Mouse (Mus musculus) kidney, embryonic 15.5 days (tissue): Measurements from ENCODE around the gene Tmem117. TPM values are rescaled to one million over a fixed set of nuclear protein-coding genes. Genes with fewer than 3 reads are reported as not detected.

Experiments used
- ATAC-seq: fragments of 200-750 bp; cut with Nextera tagmentation; replicated peaks from 2 replicates; pipeline ENCODE4 v1.8.0; 2017; ENCODE audit warnings: moderate TSS enrichment; ENCODE audit not compliant: low FRiP score
- H3K27ac ChIP-seq: fragments of 300-500 bp; sonication (generic); 2 replicates; pipeline ENCODE4 v1.5.1; 2015; ENCODE audit warnings: mild to moderate bottlenecking, inconsistent platforms
- H3K27me3 ChIP-seq: fragments of 300-500 bp; sonication (generic); 2 replicates; pipeline ENCODE4 v1.6.1; 2015; ENCODE audit warnings: inconsistent platforms
- H3K36me3 ChIP-seq: fragments of 300-500 bp; sonication (generic); 2 replicates; pipeline ENCODE4 v1.6.1; 2015; ENCODE audit warnings: inconsistent platforms
- H3K4me1 ChIP-seq: fragments of 300-500 bp; sonication (generic); 2 replicates; pipeline ENCODE4 v1.6.1; 2015; ENCODE audit warnings: inconsistent platforms
- H3K4me2 ChIP-seq: fragments of 300-500 bp; sonication (generic); 2 replicates; pipeline ENCODE4 v1.6.1; 2015; ENCODE audit warnings: moderate library complexity, mild to moderate bottlenecking, inconsistent platforms
- H3K4me3 ChIP-seq: fragments of 300-500 bp; sonication (generic); replicated peaks from 2 replicates; pipeline ENCODE4 v1.5.1; 2015; ENCODE audit warnings: mild to moderate bottlenecking, inconsistent platforms
- H3K9ac ChIP-seq: fragments of 300-500 bp; sonication (generic); 2 replicates; pipeline ENCODE4 v1.6.1; 2015; ENCODE audit warnings: mild to moderate bottlenecking, inconsistent platforms
- H3K9me3 ChIP-seq: fragments of 300-500 bp; sonication (generic); replicated peaks from 2 replicates; pipeline ENCODE4 v1.6.1; 2016; ENCODE audit warnings: inconsistent platforms
- whole genome bisulfite sequencing: fragments of 180-500 bp; shearing (Covaris S2); methylation state at CpG from one replicate; pipeline ENCODE4 v1.1.7; 2015; ENCODE audit warnings: mixed read lengths; 5-methylcytosine and 5-hydroxymethylcytosine counted together
- polyA plus RNA-seq: library from polyadenylated mRNA; unstranded; fragments of >200 nt; fragmentation: Nextera tagmentation; extraction: Ambion mirVana; gene quantifications from 2 replicates; pipeline ENCODE4 v1.2.1, GENCODE M21; 2015

Tmem117 gene
- polyA plus RNA-seq, 1 experiment from 2014 or later, result 8.8 TPM

DNA sequence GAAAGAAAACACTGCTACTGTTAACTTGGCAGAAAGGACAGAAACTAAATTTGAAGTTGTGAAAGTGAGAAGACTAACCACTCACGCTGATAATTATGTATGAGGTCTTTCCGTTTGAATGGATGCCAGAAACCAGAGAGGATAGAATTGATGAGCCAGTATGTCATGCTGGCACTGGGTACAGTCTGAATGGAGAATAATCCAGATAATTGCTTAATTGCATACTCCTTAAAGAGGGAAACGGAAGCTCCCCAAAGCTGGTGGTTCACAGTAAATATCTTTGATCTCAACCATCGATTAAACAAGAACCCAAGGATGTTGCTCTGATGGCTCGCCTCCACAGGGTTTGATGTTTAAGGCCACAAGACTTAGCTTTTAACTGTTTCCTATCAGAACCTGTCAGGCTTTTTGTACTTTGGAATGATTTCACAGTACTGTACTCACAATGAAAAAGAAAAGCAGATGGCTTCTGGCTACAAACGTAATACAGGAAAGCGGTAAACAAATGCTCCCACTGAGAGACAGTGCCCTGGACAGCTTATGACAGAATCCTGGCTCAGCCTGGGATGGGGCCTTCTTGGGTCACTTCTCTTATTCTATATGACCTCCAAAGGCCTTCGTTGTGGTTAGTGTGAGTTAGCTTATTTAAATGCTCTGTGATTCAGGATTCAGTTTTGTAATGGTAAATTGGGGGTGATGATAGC lies 376.2 kb downstream of the Tmem117 start:
- Histone ChIP-seq H3K9ac (no peak overlapping the region), H3K36me3 (no peaks in the 10 kb centered on the region), H3K27ac (no peak overlapping the region), H3K4me3 (no peak overlapping the region), H3K9me3 (no peaks in the 10 kb centered on the region), H3K4me1 (no peaks in the 10 kb centered on the region), H3K4me2 (no peak overlapping the region), H3K27me3 (no peaks in the 10 kb centered on the region)
- no peak for ATAC-seq
- 64% methylated on average over 8 of the region's 8 CpGs for WGBS

DNA sequence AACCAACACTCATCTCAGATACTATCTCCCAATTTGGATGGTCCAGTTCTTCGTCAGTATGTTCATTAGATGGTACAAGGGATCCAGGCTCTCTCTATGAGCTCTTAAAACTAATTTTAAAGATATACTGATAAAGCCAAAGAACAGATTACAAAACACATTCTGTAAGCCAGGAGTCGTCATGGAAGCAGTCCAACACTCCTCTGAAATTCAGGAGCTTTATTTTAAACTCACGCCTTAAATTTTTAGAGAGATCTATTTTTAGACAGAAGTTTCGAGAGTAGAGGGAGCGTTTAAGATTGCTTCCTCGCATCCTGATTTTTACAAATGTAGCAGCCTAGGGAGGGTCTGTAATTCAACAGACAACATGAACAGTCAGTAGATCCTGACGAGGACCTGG lies 393.2 kb downstream of the Tmem117 start:
- 69% methylated on average over 7 of the region's 7 CpGs for WGBS

DNA sequence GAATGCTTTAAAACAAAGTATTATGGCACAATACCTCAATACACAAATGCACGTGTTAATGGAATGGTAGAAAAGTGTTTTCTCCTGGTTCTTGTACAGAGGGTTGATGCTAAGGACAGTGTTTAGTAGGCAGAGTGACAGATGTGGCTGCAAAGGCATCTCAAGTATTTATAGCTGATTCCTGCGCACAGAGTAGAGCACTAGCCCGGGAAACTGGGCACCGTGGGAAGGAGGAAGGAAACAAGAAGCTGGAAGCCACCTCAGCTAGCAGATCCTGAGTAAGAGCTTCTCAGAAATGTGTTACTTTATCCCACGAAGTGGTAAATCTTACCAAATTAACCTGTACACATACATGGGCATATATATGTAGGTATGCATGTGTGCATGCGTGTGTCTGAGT lies 395.4 kb downstream of the Tmem117 start:
- H3K9ac ChIP-seq, result no peak overlapping the region
- ATAC-seq, result no peak
- no peak overlapping the region for H3K4me3 ChIP-seq
- no peaks in the 10 kb centered on the region for H3K4me1 ChIP-seq
- no peak overlapping the region for H3K4me2 ChIP-seq
- H3K9me3 ChIP-seq, result no peaks in the 10 kb centered on the region
- no peaks in the 10 kb centered on the region for H3K36me3 ChIP-seq
- H3K27ac ChIP-seq, result no peak overlapping the region
- WGBS, result 60% methylated on average over 6 of the region's 6 CpGs
- no peaks in the 10 kb centered on the region for H3K27me3 ChIP-seq

More for the DNA sequence above, 393.2 kb downstream of the Tmem117 start:
- no peaks in the 10 kb centered on the region for H3K27me3 ChIP-seq
- ATAC-seq, result no peak
- H3K4me3 ChIP-seq, result no peak overlapping the region
- H3K36me3 ChIP-seq, result no peaks in the 10 kb centered on the region
- H3K4me2 ChIP-seq, result no peak overlapping the region
- H3K9me3 ChIP-seq, result no peaks in the 10 kb centered on the region
- H3K4me1 ChIP-seq, result no peaks in the 10 kb centered on the region
- no peak overlapping the region for H3K9ac ChIP-seq
- no peak overlapping the region for H3K27ac ChIP-seq

DNA sequence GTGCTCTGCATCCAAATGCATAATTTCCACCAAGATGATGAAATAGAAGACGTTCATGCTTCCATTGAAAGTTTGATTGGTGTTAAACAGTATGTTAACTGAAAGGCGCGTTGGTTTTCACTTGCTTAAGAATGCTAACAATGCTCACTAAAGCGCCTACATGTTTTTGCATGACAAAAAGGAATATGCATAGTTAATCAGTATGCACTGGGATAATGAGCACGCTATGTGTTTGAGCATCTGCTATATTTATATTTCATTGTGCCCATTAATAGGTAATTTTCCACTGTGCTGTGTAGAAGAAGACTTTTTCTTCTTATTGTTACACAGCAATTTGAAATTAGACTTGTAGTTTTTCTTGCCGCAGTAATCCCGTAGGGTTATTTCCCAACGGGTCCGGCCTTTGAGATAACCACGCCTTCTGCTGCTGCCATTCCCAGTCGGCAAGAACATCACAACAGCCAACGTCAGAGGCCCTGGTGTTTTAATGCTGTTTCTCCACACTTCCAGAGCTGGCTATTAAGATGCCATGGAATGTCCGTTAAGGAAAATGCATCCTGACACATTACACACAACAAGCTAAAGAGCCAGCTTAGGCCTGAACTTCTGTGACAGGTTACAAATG lies 399.9 kb downstream of the Tmem117 start:
- Histone ChIP-seq H3K9me3 (no peaks in the 10 kb centered on the region), H3K4me2 (no peak overlapping the region), H3K4me3 (no peak overlapping the region), H3K36me3 (no peaks in the 10 kb centered on the region), H3K4me1 (no peaks in the 10 kb centered on the region), H3K27me3 (no peaks in the 10 kb centered on the region), H3K27ac (no peak overlapping the region), H3K9ac (no peak overlapping the region)
- WGBS, result 88% methylated on average over 13 of the region's 13 CpGs
- ATAC-seq, result no peak

DNA sequence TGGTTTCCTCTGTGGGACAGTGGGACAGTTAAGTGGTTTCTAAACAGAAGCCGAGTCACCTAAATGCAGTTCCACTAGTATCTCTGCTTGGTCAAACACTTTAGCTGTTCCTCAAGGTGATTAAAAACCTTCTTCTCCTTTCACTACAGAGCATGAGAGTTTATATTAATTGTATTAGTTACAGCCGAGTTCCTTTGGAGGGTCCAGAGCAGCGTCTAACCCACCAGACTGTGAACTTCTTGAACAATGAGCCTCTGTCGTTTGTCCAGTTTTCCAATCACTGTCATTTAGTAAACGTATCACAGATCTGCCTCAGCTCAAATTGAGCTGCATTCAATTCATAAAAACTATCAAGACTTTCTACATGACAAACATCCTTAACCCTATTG lies 400.4 kb downstream of the Tmem117 start:
- Histone ChIP-seq H3K9ac (no peak overlapping the region), H3K27ac (no peak overlapping the region), H3K27me3 (no peaks in the 10 kb centered on the region), H3K4me2 (no peak overlapping the region), H3K4me3 (no peak overlapping the region), H3K9me3 (no peaks in the 10 kb centered on the region), H3K4me1 (no peaks in the 10 kb centered on the region), H3K36me3 (no peaks in the 10 kb centered on the region)
- 61% methylated on average over 5 of the region's 5 CpGs for WGBS
- ATAC-seq, result no peak

DNA sequence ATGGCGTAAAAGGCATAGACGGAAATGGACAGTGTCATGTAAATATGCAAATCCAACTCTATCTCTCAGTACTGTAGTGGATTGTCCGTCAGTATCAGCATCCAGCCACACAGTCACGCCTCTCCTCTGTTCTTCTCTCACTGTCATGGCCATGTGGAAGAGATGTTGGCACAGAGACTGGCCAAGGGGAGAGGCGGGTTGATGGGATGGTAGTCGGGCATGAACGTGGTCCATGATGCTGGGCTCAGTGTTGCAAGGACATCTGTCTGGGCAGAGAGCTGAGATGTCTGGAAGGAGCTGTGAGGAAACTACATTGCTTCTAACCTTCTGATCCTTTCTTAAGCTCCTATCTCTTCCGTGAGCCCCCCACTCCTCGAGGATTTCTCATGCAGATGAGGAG lies 413.4 kb downstream of the Tmem117 start:
- no peaks in the 10 kb centered on the region for H3K27me3 ChIP-seq
- H3K9ac ChIP-seq, result no peak overlapping the region
- H3K9me3 ChIP-seq, result no peaks in the 10 kb centered on the region
- H3K4me2 ChIP-seq, result no peak overlapping the region
- WGBS, result 87% methylated on average over 9 of the region's 9 CpGs
- H3K36me3 ChIP-seq, result no peaks in the 10 kb centered on the region
- no peak overlapping the region for H3K27ac ChIP-seq
- no peak overlapping the region for H3K4me3 ChIP-seq
- ATAC-seq, result no peak
- H3K4me1 ChIP-seq, result no peaks in the 10 kb centered on the region

DNA sequence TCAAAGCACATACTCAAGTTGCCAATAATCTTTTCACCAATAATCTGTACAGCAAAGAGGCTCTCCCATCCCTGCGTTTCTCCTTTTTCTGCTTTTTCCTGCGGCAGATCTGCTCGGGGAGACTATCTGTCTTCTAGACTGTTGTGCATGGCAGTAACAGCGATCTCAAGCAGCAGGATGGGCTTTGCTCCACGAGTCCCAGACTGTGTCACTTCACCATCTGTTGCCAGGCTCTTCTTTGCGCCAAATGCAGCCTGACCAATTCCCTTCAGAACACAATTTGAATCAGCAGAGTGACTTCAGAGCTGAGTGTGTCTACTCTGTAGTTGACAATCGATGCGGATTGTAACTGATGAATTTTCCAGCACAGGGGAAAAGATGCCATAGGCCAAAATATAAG lies 415.0 kb downstream of the Tmem117 start:
- Histone ChIP-seq H3K9me3 (no peaks in the 10 kb centered on the region), H3K27ac (no peak overlapping the region), H3K4me2 (no peak overlapping the region), H3K4me3 (no peak overlapping the region), H3K4me1 (no peaks in the 10 kb centered on the region), H3K36me3 (no peaks in the 10 kb centered on the region), H3K9ac (no peak overlapping the region), H3K27me3 (no peaks in the 10 kb centered on the region)
- WGBS, result 61% methylated on average over 8 of the region's 8 CpGs
- ATAC-seq, result no peak

DNA sequence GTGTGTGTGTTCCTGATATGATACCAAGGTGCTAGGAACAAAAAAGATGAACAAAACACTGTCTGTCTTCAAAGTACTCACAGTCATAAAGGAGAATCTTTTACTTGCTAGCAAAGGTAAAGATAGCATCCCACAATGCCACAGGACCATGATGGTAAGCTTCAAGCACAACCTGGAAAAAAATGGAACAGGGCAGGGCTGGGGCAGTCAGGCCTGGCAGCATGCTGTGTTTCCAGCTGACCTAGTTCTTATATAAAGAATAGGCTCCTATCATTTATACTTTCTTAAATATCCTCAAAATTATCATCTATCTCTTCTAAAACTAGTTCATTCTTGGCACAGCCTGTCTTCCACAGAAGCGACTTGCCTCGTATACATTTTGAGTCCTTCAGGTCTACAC lies 418.5 kb downstream of the Tmem117 start:
- Histone ChIP-seq H3K27ac (no peak overlapping the region), H3K36me3 (no peaks in the 10 kb centered on the region)
- ATAC-seq, result no peak

DNA sequence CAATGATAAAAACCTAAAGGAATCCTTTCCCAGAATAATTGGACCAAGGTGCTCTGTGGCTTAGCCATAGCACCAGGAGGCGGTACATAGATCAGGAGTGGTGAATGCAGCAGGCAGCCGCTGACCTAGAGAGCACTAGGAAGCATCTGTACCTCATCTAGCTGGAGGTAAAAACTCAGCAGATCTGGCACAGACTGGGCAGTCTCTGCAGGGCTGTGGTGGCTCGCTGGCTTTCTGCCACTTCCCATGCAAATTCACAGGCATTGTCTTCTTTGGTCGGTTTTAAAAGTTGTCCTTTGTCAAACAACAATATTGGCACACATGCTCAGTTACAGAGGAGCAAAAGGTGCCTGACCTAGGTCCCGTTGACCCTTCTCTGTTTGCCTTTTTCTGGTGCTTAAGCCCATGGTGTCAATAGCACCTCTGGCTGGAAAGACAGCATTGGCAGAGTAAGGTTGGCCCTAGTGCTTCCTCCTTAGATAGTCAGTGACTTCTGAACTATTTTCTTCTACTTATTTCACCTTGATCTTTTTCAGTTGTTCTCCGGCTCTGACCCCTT lies 420.2 kb downstream of the Tmem117 start:
- no peaks in the 10 kb centered on the region for H3K36me3 ChIP-seq
- H3K9ac ChIP-seq, result no peak overlapping the region
- H3K27me3 ChIP-seq, result no peaks in the 10 kb centered on the region
- no peak overlapping the region for H3K27ac ChIP-seq
- no peak overlapping the region for H3K4me3 ChIP-seq
- no peak for ATAC-seq
- H3K4me1 ChIP-seq, result no peaks in the 10 kb centered on the region
- H3K9me3 ChIP-seq, result no peaks in the 10 kb centered on the region
- 70% methylated on average over 6 of the region's 6 CpGs for WGBS
- no peak overlapping the region for H3K4me2 ChIP-seq

More for the DNA sequence above, 418.5 kb downstream of the Tmem117 start:
- Histone ChIP-seq H3K4me2 (no peak overlapping the region), H3K9me3 (no peaks in the 10 kb centered on the region), H3K9ac (no peak overlapping the region), H3K4me1 (no peaks in the 10 kb centered on the region), H3K4me3 (no peak overlapping the region), H3K27me3 (no peaks in the 10 kb centered on the region)
- 69% methylated on average over 2 of the region's 2 CpGs for WGBS

DNA sequence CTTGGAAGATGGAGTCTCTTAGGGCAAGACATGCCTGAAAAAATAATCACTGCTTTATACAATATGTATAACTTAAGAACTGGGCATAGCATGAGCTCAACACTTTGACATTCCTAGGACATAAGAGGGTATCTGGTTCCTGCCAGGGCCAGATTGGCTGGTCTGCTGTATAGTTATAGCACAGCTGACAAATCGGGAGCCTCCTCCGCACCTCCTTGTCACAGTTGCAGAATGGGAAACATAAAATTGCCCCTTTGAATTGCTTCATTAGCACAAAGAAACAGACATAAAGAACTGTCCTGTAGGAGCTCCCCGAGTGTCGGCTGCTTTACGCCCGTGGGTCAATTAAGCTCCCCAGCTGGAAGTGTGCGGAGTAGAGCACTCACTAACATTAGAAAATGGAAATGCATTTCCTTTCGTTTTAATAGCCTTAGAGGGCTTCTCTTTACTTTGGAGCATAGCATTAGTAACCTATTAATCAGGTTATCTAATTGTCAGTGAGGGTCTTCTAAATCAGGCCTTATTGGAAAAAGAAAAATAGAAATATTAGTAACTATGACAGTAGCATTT lies 426.1 kb downstream of the Tmem117 start:
- Histone ChIP-seq H3K36me3 (no peaks in the 10 kb centered on the region), H3K27ac (no peak overlapping the region), H3K4me1 (no peaks in the 10 kb centered on the region), H3K27me3 (no peaks in the 10 kb centered on the region), H3K4me3 (no peak overlapping the region), H3K4me2 (no peak overlapping the region), H3K9me3 (no peaks in the 10 kb centered on the region), H3K9ac (no peak overlapping the region)
- 34% methylated on average over 8 of the region's 8 CpGs for WGBS
- ATAC-seq, result no peak

DNA sequence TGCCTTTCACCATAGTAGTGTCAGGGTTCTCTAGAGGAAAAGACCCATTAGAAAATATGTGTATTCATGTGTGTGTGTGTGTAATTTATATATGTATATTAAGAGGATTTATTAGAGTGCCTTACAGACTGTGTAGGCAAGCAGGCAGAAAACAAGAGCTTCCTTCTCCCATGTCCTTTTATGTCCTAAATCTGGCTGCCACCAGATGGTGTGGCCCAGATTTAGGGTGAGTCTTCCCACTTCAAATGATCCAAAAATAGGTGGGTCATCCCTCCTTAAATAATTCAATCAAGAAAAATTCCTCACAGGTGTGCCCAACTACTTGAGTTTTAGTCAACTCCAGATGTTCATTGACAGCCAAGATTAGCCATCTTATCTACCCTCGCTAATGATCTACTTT lies 439.0 kb downstream of the Tmem117 start:
- no peaks in the 10 kb centered on the region for H3K9me3 ChIP-seq
- H3K9ac ChIP-seq, result no peak overlapping the region
- no peak for ATAC-seq
- H3K4me3 ChIP-seq, result no peak overlapping the region
- no peaks in the 10 kb centered on the region for H3K36me3 ChIP-seq
- no peaks in the 10 kb centered on the region for H3K4me1 ChIP-seq
- 88% methylated on average over 1 of the region's 1 CpGs for WGBS
- no peak overlapping the region for H3K27ac ChIP-seq
- no peaks in the 10 kb centered on the region for H3K27me3 ChIP-seq
- H3K4me2 ChIP-seq, result no peak overlapping the region

DNA sequence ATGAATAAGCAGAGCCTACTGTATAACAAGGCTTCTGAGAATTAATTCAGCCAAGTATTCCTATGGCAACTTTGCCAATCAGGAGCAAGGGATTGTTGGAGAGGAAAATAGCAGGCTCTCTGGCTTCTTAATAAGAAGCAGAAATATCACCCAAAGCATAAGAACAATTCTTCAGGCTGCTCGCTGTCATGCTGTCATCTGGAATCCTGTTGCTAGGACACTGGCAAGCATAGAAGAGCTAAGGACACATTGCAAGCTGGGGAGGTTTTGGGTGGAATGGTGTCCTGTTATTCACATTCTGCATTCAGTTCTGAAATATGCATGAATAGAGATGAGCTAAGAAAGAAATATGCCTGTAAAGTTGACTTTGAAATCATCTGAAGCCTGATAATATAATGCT lies 439.8 kb downstream of the Tmem117 start:
- 94% methylated on average over 1 of the region's 1 CpGs for WGBS
- H3K36me3 ChIP-seq, result no peaks in the 10 kb centered on the region
- no peaks in the 10 kb centered on the region for H3K4me1 ChIP-seq
- H3K4me3 ChIP-seq, result no peak overlapping the region
- no peak overlapping the region for H3K4me2 ChIP-seq
- no peak overlapping the region for H3K9ac ChIP-seq
- no peaks in the 10 kb centered on the region for H3K9me3 ChIP-seq
- no peak overlapping the region for H3K27ac ChIP-seq
- no peaks in the 10 kb centered on the region for H3K27me3 ChIP-seq
- ATAC-seq, result no peak
